Mouse (Mus musculus) activated CD4-positive, CD25-positive, alpha-beta regulatory T cell, adult 4 months (primary cell): Measurements from ENCODE around the gene Bri3bp. TPM values are rescaled to one million over a fixed set of nuclear protein-coding genes. Genes with fewer than 3 reads are reported as not detected.
A peak's percentile ranks its signal among the peaks of the same experiment; 100 is the strongest.

Experiments used
- ATAC-seq: one replicate; pipeline ENCODE4 v1.8.0; 2017
- polyA plus RNA-seq, 2 experiments: library from polyadenylated mRNA; unstranded; fragments of 100-300 nt; shearing (Covaris generic); gene quantifications; one replicate each; pipeline ENCODE4 v1.2.1; 2017

Bri3bp gene
- polyA plus RNA-seq, 2 experiments from 2014 or later: 13.7 to 14.3 TPM

DNA sequence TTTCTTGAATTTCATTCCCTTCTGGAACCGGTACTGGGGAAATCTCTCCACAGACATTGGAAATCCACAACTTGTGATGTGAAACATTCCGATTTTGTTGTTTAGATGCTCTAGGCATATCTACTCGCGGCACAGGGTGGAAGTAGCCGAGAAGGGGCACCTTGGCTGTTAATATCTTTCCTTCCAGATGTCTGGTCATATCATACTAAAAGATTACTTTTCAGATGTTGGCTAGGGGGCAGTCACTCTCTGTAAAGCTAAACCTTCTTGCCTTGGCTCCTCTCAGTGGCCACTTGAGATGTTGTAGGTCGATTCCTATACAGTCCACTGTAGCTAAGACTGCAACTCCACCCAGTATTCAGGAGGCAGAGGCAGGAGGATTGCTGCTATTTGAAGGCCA lies 14.7 kb downstream of the Bri3bp start:
- ATAC-seq: no peak

DNA sequence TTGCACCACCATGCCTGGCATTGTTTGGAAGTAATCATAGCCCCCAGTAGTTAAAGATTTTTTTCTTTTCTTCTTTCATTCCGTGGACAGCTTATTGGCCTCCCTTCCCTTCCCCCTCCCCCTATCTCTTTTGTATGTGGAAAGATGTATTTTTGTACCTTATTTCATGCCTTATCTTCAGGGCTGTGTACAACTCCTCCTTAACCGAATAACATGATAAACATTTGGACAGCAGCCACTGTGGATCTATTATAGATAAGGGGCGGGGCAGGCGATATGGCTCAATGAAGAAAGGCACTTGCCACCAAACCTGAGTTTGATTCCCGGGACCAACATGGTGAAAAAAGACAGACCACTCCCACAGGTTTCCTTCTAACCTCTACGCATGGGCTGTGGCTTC lies 16.2 kb downstream of the Bri3bp start:
- ATAC-seq: no peak

DNA sequence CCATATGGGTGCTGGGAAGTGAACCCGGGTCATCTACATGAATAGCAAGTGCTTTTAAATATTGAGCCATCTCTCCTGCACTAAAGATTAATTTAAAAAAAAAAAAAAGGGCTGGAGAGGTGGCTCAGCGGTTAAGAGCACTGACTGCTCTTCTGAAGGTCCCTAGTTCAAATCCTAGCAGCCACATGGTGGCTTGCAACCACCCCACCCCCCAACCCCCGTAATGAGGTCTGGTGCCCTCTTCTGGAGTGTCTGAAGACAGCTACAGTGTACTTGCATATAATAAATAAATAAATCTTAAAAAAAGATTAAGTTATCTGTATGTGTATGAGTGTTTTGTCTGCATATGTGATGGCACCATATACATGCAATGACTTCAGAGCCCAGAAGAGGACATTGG lies 19.2 kb downstream of the Bri3bp start:
- no peak for ATAC-seq

DNA sequence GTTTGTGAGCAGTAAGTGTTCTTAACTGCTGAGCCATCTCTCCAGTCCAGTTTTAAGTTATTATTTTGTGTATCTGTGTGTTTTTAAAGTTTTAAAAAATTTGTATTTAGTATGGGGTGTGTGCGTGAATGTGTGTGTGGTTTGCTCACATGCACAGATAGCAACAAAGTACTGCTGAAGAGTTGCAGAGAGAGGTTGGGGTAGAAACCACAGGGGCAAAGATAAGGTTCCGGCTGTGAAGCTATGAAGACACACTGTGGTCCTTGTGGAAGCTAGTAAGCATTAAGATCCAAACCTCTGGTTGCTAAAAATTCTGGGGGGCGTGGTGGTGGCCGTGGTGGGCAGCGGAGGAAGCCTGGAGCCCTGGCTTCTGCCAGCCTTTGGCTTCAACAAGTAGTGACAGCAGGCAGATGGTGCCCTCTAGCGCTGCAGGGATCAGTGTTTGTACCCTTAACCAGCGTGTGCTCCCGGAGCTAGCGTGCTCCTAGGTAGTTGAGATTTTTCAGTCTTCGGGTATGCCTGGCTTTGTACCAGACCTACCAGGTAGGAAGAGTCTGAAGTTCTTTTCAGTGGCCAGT lies 20.6 kb downstream of the Bri3bp start:
- ATAC-seq: no peak

DNA sequence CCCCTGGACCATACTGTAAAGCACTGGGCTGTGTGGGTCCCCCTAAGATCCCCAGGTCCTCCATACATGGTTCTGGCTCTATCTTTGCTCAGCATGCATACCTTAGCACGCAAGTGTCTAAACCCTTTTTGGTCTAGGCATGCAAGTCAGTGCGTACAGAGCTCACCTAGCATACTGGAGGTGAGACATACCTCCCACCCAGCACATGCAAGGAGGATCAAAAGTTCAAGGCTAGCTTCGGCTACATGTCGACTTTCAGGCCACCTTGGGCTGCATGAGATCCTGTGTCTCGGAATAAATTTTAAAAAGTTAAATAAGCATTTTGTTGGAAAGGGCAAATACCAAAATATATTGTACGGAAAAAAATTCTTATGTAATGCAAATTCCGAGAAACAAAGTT lies 23.8 kb downstream of the Bri3bp start:
- no peak for ATAC-seq

DNA sequence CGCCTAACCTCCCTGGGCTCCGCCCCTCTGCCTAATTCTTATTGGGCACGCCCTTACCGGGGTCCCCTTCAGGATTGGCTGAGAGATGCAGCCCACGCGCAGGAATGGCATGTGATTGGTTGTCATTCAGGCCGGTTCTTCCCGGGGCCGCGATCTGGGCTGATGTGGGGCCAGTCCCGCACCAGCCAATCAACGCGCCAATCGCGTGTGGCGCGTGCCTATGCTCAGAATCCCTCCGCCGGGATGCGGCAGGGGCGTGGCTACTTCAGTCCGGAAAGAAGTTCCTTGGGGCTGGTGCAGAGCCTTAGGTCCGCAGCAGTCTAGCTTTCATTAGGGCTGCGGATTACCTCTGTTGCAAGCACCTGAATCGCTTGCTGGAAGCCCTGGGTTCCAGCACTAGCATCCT lies 24.3 kb downstream of the Bri3bp start:
- peak; percentile 100 for ATAC-seq

DNA sequence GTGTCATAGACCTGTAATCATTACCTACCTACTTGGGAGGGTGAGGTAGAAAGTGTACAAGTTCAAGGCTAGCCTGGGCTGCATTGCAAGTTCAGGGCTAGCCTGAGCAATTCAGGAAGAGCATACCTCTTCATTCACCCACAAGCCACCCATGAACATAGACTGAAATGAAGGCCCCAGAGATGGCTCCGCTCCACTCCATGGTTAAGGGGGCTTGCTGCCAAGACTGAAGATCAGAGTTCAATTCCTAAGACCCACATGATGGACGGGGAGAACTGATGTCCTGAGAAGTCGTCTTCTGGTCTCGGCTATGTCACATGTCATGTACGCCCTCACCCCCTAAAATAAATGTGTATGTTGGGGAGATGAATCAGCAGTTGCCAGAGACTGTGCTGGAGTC lies 25.1 kb downstream of the Bri3bp start:
- ATAC-seq: no peak

DNA sequence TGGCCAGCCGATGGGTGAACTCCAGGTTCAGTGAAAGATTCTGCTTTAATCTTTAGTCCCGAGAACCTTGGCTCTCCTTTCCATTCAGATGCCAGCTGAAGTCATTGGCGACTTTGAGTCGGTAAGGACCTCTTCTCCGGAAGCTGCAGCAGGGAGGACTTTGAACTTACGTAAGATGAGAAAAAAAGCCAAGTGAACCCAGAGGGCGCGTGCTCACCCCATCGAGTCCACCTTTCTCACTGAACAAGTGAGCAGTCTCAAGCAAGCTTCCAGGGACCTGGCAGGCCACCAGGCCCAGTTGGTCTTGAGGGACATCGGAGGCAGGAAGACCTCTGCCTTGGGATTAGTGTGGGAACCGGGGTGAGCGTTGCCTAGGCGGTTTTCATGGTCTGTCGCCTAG lies 25.9 kb downstream of the Bri3bp start:
- no peak for ATAC-seq

DNA sequence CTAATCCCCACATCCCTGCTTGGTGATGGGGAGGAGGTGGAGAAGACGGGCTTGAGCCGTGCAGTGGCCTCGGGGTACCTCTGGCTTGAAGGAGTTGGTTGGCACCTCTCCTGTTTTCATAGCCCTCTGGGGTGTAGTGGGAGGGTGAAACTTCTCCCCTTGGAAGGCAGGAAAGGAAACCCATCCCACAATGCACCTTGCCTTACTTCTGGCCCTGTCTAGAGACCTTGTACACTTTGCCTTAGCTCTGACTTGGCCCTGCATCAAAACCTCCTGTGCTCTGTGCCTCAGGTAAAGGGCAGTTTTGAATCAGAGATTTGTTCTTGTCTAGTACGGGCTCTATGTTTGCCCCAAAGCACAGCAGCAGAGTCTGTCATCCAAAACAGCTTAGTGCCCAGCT lies 29.3 kb downstream of the Bri3bp start:
- no peak for ATAC-seq

DNA sequence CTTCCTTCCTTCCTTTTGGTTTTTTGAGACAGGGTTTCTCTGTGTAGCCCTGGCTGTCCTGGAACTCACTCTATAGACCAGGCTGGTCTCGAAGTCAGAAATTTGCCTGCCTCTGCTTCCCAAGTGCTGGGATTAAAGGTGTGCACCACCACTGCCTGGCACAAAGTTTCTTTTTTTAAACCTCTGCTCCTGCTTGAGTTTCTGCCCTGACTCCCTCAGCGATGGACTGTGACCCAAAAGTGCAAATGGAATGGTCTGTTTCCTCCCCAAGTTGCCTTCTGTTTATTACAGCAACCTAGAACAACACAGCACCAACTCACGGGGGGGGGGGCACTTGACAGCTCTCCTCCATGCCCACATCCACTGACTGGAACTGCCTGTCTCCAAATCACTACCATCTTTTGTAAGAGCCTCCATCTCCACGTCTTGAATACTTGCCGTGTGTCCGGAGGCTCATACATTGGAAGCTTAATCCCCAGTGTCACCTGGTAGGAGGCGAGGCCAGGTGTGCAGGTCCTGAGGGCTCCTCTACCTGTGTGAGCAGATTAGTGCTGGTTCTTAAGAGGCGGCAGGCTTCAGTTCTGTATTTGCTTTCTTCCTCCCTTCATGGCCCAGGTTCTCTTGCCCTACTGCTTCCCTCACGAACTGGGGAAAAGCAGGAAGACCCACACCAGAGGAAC lies 31.6 kb downstream of the Bri3bp start:
- no peak for ATAC-seq

DNA sequence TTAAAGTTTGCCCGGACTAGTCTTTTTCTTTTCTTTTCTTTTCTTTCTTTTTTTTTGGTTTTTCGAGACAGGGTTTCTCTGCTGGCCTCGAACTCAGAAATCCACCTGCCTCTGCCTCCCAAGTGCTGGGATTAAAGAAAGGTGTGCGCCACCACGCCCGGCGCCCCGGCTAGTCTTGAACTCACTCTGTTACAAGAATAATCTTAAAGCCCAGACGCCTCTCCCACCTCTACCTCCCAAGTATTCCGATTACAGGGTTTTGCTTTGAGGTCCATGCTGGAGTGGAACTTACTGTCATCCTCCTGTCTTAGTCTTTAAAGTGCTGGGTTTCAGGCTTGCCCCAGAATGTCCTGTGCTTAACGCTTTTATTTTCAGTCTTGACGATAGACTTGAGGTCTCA lies 33.7 kb downstream of the Bri3bp start:
- ATAC-seq: no peak

DNA sequence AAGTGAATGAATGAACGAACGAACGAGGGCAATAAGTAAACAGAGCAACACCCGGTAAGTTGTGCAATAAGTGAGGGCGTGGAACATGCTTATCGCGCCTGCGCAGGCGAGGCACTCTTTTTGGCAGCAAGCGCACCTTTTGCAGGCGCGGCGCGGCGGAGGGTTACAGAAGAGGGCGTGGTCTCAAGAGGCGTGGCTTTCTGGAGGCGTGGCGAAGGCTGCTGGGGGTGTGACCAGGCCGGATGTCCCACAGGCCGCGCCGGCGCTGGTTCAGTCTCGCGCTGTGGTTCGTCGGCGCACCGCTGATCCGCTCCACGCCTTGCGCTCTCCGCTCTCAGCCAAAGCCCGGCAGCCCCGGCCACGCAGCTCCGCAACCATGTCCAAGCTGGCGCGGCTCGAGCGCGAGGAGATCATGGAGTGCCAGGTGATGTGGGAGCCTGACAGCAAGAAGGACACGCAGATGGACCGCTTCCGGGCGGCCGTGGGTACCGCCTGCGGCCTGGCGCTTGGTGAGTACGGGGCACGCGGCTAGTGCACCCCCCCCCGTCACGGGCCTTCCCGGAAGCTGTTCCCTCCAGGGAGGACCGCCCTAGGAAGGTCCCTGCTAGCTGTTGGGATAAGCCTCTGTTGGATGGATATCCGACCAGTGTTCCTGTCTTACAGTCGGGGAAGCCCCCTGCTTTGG lies 34.4 kb downstream of the Bri3bp start, which contains the start of gene Aacs:
Gene Aacs (plus strand): TSS at position 214 of the 685 bp plus-strand sequence.
- peak; percentile 95 for ATAC-seq

DNA sequence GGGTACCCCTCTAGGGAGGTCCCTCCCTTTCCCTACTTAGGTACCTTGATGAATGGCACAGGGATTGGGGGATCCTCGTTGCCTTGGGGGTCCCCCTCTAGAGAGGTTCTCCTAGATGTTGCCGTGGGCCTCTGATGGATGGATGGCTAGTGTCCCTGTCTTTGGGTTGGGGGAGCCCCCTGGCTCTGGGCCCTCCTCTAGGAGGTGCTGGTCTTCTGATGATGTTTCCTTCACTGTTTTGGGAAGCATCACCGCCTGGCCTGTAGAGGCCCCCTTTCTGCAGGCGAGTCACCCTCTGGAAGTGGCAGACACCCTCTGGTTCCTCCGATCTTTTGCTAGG lies 34.9 kb downstream of the Bri3bp start:
- no peak for ATAC-seq

DNA sequence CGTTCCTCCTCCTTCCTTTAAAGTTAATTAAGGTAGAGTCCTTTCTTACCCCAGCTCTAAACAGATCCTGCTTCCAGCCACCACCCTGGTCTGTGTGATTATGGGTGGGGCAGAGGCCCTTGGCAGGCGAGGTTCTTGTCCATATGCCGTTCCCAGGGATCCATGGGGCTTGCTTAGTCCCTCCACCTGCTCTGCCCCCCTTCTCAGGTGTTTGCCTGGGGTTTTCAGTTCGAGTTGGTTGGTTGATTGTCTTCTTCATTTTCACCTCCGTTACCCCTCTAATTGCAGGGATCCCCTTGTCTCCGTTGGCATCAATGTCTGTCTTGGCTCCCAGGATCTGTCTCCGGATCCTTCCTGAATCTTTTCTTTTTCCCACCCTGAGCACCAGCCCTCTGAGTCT lies 35.4 kb downstream of the Bri3bp start:
- ATAC-seq: no peak

DNA sequence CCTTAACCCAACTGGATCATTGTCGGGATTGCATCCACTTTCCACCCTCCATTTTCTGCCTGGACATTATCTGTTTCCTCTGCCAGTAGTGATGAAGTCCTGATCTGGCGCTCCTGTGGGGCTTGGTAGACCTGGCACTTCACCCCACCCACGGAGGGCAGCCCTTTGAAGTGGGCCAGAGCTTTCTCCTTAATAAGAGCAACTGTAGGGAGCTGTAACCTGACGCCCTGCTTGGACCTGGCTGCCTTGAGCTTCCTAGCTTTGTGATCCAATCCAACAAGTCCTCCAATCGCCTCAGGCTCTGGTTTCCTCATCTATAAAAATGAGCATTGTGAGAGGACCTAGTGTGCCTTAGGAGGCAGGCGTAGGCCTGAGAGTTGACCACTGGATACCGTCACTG lies 36.2 kb downstream of the Bri3bp start:
- no peak for ATAC-seq

DNA sequence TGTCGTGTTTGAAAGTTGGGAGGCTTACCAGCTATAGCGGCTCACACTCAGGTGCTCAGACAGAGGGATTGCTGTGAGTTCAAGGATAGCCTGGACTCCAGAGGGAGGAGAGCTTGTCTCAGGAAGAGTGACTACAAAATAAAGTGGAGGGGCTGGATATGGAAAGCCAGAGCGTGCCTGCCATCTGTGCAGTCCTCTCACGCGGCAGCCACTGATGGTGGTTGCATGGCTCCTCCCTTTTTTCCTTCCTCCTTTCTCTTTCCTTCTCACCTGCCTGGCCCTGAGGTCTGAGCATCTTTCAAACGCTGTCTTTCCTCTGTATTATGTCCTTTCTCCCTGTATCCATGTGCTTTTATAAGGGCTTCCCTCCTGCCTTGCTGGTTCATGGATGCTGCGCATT lies 36.7 kb downstream of the Bri3bp start:
- no peak for ATAC-seq

DNA sequence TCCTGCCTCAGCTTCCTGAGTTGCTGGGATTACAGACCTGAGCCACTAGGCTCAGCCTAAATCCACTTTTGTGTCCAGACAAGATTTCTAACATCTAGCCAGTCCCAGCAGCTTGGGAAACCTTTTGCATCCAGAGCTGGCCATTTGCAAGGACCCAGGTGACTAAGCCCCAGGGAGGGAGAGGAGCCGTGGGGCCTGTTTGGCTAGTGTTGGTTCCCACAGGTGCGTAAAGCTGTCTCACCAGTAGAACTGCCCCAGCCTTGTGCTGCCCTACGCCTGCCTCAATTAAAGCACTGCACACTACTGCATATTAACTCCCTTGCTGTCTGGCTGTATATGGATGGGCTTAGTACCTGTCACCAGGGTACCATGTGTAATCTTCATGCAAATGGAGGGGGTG lies 38.0 kb downstream of the Bri3bp start:
- ATAC-seq: no peak

DNA sequence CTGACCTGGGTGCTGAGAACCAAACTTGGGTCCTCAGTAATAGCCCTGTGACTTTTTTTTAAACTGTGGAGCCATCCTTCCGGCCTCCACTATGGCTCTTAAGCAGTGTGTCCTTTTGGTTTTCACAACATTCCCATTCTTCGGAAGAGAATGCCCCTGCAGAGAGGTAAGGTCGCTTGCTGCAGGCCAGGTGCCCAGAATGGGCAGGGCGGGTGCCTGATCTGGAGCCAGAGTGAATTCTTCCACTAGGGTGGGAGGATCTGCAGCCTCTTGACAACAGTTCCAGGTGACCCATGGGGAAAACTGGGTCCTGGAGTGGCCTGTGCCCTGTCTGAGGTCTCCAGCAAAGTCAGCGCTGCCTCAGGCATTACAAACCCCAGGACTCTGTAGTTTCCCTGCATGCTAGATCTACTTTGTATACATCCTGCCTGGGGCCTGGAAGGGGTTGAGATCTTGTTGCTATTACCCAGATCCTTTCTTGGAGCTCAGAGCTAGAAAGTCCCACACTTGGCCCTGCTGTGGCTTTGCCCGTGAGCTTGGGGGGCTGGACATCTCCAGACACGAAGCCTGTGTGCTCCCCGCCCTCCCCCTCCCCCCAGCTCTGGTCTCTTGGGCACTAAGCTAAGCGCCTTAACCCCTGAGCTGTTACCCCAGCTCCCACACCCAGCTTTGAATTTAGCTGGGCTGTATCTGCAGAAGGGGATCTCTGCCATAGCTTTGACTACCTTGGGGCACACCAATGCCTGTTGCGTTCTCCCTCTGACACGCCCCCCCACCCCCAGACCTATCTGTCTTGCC lies 39.3 kb downstream of the Bri3bp start:
- no peak for ATAC-seq

DNA sequence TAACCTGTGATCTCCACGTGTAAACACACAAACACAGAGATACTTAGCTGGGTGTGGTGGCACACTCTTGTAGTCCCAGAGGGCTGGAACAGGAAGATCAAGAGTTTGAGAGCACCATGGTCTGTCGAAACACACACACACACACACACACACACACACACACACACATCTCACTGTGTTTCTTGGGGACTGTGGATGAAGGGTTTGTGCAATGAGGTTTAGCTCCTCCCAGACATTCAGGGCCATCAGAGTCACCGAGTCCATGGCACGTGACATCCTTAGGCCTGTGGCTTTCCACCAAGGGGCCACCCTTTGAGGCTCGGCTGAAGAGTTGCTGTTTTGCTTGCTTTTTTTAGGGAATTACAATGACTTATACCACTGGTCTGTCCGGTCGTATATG lies 41.1 kb downstream of the Bri3bp start:
- no peak for ATAC-seq

DNA sequence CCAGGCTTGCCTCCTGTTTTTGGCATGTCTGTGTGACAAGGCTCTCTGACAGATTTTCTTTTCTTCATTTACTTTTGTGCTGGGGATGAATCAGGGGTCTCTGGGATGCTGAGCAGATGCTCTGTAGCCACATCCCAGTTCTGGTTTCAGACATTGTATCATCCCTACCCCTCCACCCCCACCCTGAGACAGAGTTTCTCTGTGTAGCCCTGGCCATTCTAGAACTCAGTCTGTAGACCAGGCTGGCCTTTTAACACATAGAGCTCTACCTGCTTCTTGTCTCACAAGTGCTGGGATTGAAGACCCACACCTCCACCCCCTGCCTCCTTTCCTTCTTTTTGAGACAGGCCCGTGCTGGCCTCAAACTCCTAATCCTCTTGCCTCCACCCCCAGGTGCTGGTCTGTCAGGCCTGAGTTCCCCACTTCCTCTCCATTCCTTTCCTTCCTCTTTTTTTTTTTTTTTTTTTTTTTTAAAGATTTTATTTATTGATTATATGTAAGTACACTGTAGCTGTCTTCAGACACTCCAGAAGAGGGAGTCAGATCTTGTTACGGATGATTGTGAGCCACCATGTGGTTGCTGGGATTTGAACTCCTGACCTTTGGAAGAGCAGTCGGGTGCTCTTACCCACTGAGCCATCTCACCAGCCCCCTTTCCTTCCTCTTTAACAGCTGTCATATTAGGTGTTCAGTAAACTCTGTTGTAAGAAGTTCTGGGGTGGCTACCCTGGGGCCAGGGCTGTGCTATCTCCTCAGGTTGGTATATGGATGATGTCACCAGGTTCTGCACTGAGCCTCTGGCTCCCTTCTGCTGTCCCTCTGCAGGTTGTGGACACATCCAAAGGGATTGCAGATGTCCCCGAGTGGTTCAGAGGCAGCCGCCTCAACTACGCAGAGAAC lies 42.6 kb downstream of the Bri3bp start:
- no peak for ATAC-seq

DNA sequence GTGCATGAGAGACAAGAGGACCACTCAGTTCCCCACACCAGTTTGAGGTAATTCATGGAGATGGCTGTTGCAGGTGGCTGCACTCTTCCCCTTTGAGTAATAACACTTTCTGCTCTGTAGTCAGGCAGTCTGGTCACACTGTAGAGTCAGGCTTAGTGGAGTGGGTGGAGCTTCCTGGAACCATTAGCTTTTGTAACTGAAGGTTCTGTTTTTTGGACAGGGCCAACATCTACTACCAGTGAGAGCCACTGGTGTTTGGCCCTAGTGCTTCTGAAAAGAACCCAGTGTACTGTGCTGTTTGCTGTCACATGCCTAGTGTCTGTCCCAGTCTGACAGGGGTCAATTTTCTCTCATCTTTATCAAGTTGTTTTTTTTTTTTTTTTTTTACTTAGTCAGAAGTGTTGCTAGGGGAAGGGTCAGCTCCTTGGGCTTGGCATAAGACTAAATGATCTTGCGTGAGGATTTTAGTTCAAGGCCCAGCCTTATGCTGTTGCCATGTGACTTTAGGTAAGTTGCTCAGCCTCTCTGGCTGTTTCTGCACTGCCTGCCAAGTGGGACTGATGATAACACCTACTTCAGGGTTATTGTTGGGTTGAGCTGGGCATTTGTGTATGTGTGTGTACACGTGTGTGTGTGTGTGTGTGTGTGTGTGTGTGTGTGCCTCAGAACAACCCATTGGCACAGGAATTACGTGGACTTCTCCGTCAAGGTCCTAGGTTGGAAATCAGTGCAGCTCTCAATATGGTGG lies 43.8 kb downstream of the Bri3bp start:
- ATAC-seq: no peak

DNA sequence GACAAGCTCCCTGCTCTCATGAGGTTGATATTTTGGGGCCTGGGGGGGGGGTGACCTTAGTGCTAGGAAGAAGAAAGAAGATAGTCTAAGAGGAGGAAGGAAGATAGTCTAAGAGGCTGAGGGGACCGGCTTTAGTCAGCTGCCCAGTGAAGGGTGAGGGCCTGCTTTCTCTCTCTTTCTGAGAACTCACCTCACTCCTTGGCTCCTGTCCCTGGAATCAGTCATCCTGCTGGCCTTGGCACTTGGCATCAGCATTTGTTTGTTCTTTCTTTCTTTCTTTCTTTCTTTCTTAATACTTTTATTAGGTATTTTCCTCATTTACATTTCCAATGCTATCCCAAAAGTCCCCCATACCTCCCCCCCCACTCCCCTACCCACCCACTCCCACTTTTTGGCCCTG lies 44.7 kb downstream of the Bri3bp start:
- ATAC-seq: no peak
